Mouse (Mus musculus): Measurements from ENCODE around the gene Pik3c2b. TPM values are rescaled to one million over a fixed set of nuclear protein-coding genes. Genes with fewer than 3 reads are reported as not detected.
"Not testable (repeated sequence)": the region's sequence is repeated elsewhere in the genome, so short reads cannot be mapped to it uniquely, and the experiment has no call there.

Pik3c2b gene
- polyA plus RNA-seq, 1 experiment from 2014 or later: 13.8 TPM

- H3K4me2 ChIP-seq (replicated peaks; ENCODE audit: low read depth, low read length): no peak overlapping the region
- no peaks in the 10 kb centered on the region for H3K36me3 ChIP-seq (ENCODE audit: control insufficient read depth, insufficient read depth, low read length)
- 93% methylated on average over 2 of the region's 2 CpGs for WGBS
- H3K4me3 ChIP-seq (ENCODE audit: low read depth, low read length): no peak overlapping the region
- no peak for ATAC-seq (ENCODE audit: insufficient number of reproducible peaks, insufficient read depth, low FRiP score, low read depth)
- no peaks in the 10 kb centered on the region for H3K9me3 ChIP-seq (ENCODE audit: control insufficient read depth, low read depth, low read length)
- H3K4me1 ChIP-seq (ENCODE audit: control insufficient read depth, insufficient read depth, low read length): 0 out of 2 replicates have a peak, but pooled peaks cover 6% of the 10 kb centered on the region
- no peak overlapping the region for H3K27ac ChIP-seq (ENCODE audit: low read length)
- no peaks in the 10 kb centered on the region for H3K27me3 ChIP-seq (ENCODE audit: control insufficient read depth, insufficient read depth, low read length)
- no peak overlapping the region for H3K9ac ChIP-seq (replicated peaks; ENCODE audit: low read depth, low read length)
Measured at GRCm38 (mm10) chr1:133027126-133027525, 18.3 kb upstream of the Pik3c2b start.

- ATAC-seq (ENCODE audit: insufficient number of reproducible peaks, insufficient read depth, low FRiP score, low read depth): no peak
- Histone ChIP-seq H3K9me3 (ENCODE audit: control insufficient read depth, low read depth, low read length) (no peaks in the 10 kb centered on the region), H3K27ac (ENCODE audit: low read length) (no peak overlapping the region), H3K27me3 (ENCODE audit: control insufficient read depth, insufficient read depth, low read length) (no peaks in the 10 kb centered on the region), H3K4me1 (ENCODE audit: control insufficient read depth, insufficient read depth, low read length) (0 out of 2 replicates have a peak, but pooled peaks cover 6% of the 10 kb centered on the region), H3K4me3 (ENCODE audit: low read depth, low read length) (no peak overlapping the region), H3K9ac (replicated peaks; ENCODE audit: low read depth, low read length) (no peak overlapping the region), H3K36me3 (ENCODE audit: control insufficient read depth, insufficient read depth, low read length) (no peaks in the 10 kb centered on the region), H3K4me2 (replicated peaks; ENCODE audit: low read depth, low read length) (no peak overlapping the region)
- WGBS: 33% methylated on average over 7 of the region's 7 CpGs
Measured at GRCm38 (mm10) chr1:133027980-133028379, 17.5 kb upstream of the Pik3c2b start.

GRCm38 (mm10) chr1:133029744-133030143 lies 15.7 kb upstream of the Pik3c2b start:
- no peaks in the 10 kb centered on the region for H3K9me3 ChIP-seq (ENCODE audit: control insufficient read depth, low read depth, low read length)
- ATAC-seq (ENCODE audit: insufficient number of reproducible peaks, insufficient read depth, low FRiP score, low read depth): no peak
- H3K4me3 ChIP-seq (ENCODE audit: low read depth, low read length): no peak overlapping the region
- no peak overlapping the region for H3K27ac ChIP-seq (ENCODE audit: low read length)
- WGBS: 84% methylated on average over 3 of the region's 3 CpGs
- no peaks in the 10 kb centered on the region for H3K27me3 ChIP-seq (ENCODE audit: control insufficient read depth, insufficient read depth, low read length)
- no peaks in the 10 kb centered on the region for H3K4me1 ChIP-seq (ENCODE audit: control insufficient read depth, insufficient read depth, low read length)
- H3K9ac ChIP-seq (replicated peaks; ENCODE audit: low read depth, low read length): no peak overlapping the region
- H3K36me3 ChIP-seq (ENCODE audit: control insufficient read depth, insufficient read depth, low read length): no peaks in the 10 kb centered on the region
- H3K4me2 ChIP-seq (replicated peaks; ENCODE audit: low read depth, low read length): no peak overlapping the region

- WGBS: 91% methylated on average over 5 of the region's 5 CpGs
- ATAC-seq (ENCODE audit: insufficient number of reproducible peaks, insufficient read depth, low FRiP score, low read depth): no peak
- H3K27me3 ChIP-seq (ENCODE audit: control insufficient read depth, insufficient read depth, low read length): no peaks in the 10 kb centered on the region
- no peak within 1 kb of the TSS for H3K4me2 ChIP-seq (replicated peaks; ENCODE audit: low read depth, low read length)
- H3K9ac ChIP-seq (replicated peaks; ENCODE audit: low read depth, low read length): no peak within 1 kb of the TSS
- H3K36me3 ChIP-seq (ENCODE audit: control insufficient read depth, insufficient read depth, low read length): no peaks in the 10 kb centered on the region
- H3K9me3 ChIP-seq (ENCODE audit: control insufficient read depth, low read depth, low read length): no peaks in the 10 kb centered on the region
- no peak within 1 kb of the TSS for H3K27ac ChIP-seq (ENCODE audit: low read length)
- H3K4me3 ChIP-seq (ENCODE audit: low read depth, low read length): no peak within 1 kb of the TSS
- no peaks in the 10 kb centered on the region for H3K4me1 ChIP-seq (ENCODE audit: control insufficient read depth, insufficient read depth, low read length)
Measured at GRCm38 (mm10) chr1:133030461-133030860, 15.0 kb upstream of the Pik3c2b start, which contains the start of gene Mdm4. TSS of gene Mdm4 (minus strand) at chr1:133030561.

- Histone ChIP-seq H3K4me1 (ENCODE audit: control insufficient read depth, insufficient read depth, low read length) (no peaks in the 10 kb centered on the region), H3K36me3 (ENCODE audit: control insufficient read depth, insufficient read depth, low read length) (no peaks in the 10 kb centered on the region), H3K27me3 (ENCODE audit: control insufficient read depth, insufficient read depth, low read length) (no peaks in the 10 kb centered on the region), H3K9me3 (ENCODE audit: control insufficient read depth, low read depth, low read length) (no peaks in the 10 kb centered on the region), H3K4me2 (replicated peaks; ENCODE audit: low read depth, low read length) (peak overlapping the region; percentile 35), H3K4me3 (ENCODE audit: low read depth, low read length) (peak overlapping the region; percentile 47), H3K9ac (replicated peaks; ENCODE audit: low read depth, low read length) (peak overlapping the region; percentile 43; the same call in 1 of the 2 replicates), H3K27ac (ENCODE audit: low read length) (peak overlapping the region; percentile 52; the same call in 1 of the 2 replicates)
- ATAC-seq (ENCODE audit: insufficient number of reproducible peaks, insufficient read depth, low FRiP score, low read depth): no peak
- 9% methylated on average over 5 of the region's 5 CpGs for WGBS
Measured at GRCm38 (mm10) chr1:133032981-133033315, 12.5 kb upstream of the Pik3c2b start.

- Histone ChIP-seq H3K27me3 (ENCODE audit: control insufficient read depth, insufficient read depth, low read length) (no peaks in the 10 kb centered on the region), H3K9ac (replicated peaks; ENCODE audit: low read depth, low read length) (peak overlapping the region; percentile 43), H3K27ac (ENCODE audit: low read length) (peak overlapping the region; percentile 52), H3K4me1 (ENCODE audit: control insufficient read depth, insufficient read depth, low read length) (no peaks in the 10 kb centered on the region), H3K4me3 (ENCODE audit: low read depth, low read length) (peak overlapping the region; percentile 47), H3K9me3 (ENCODE audit: control insufficient read depth, low read depth, low read length) (no peaks in the 10 kb centered on the region), H3K4me2 (replicated peaks; ENCODE audit: low read depth, low read length) (peak overlapping the region; percentile 35), H3K36me3 (ENCODE audit: control insufficient read depth, insufficient read depth, low read length) (no peaks in the 10 kb centered on the region)
- under 1% methylated on average over 28 of the region's 28 CpGs for WGBS
- peak; percentile 91 for ATAC-seq (ENCODE audit: insufficient number of reproducible peaks, insufficient read depth, low FRiP score, low read depth)
Measured at GRCm38 (mm10) chr1:133033316-133034090, 12.0 kb upstream of the Pik3c2b start.

- peak; percentile 69 for ATAC-seq (ENCODE audit: insufficient number of reproducible peaks, insufficient read depth, low FRiP score, low read depth)
- Histone ChIP-seq H3K27ac (ENCODE audit: low read length) (peak overlapping the region; percentile 52; the same call in 1 of the 2 replicates), H3K27me3 (ENCODE audit: control insufficient read depth, insufficient read depth, low read length) (no peaks in the 10 kb centered on the region), H3K9ac (replicated peaks; ENCODE audit: low read depth, low read length) (no peak overlapping the region), H3K4me1 (ENCODE audit: control insufficient read depth, insufficient read depth, low read length) (no peaks in the 10 kb centered on the region), H3K4me2 (replicated peaks; ENCODE audit: low read depth, low read length) (peak overlapping the region; percentile 35), H3K9me3 (ENCODE audit: control insufficient read depth, low read depth, low read length) (no peaks in the 10 kb centered on the region), H3K4me3 (ENCODE audit: low read depth, low read length) (peak overlapping the region; percentile 47), H3K36me3 (ENCODE audit: control insufficient read depth, insufficient read depth, low read length) (no peaks in the 10 kb centered on the region)
- WGBS: 1% methylated on average over 11 of the region's 11 CpGs
Measured at GRCm38 (mm10) chr1:133034091-133034460, 11.4 kb upstream of the Pik3c2b start.

- not testable (repeated sequence) for ATAC-seq (ENCODE audit: insufficient number of reproducible peaks, insufficient read depth, low FRiP score, low read depth); H3K4me1 ChIP-seq (ENCODE audit: control insufficient read depth, insufficient read depth, low read length)
- 67% methylated on average over 7 of the region's 7 CpGs for WGBS
Measured at GRCm38 (mm10) chr1:133034682-133035081, 10.8 kb upstream of the Pik3c2b start.

More at GRCm38 (mm10) chr1:133034682-133035081, 10.8 kb upstream of the Pik3c2b start:
- H3K4me2 ChIP-seq (replicated peaks; ENCODE audit: low read depth, low read length); H3K4me3 ChIP-seq (ENCODE audit: low read depth, low read length); H3K9ac ChIP-seq (replicated peaks; ENCODE audit: low read depth, low read length); H3K27ac ChIP-seq (ENCODE audit: low read length); H3K27me3 ChIP-seq (ENCODE audit: control insufficient read depth, insufficient read depth, low read length); H3K36me3 ChIP-seq (ENCODE audit: control insufficient read depth, insufficient read depth, low read length); H3K9me3 ChIP-seq (ENCODE audit: control insufficient read depth, low read depth, low read length): not testable (repeated sequence)

Data from stomach, embryonic 14.5 days (tissue).